Mouse (Mus musculus) limb, embryonic 14.5 days (tissue): ENCODE measurements around the gene Nup50. TPM values are rescaled to one million over a fixed set of nuclear protein-coding genes. Genes with fewer than 3 reads are reported as not detected.

ENCODE experiments used
- ATAC-seq: fragments of 200-750 bp; cut with Nextera tagmentation; 2 replicates; pipeline ENCODE4 v1.8.0; 2017; ENCODE audit warnings: low read depth, moderate number of reproducible peaks, moderate TSS enrichment; ENCODE audit not compliant: low FRiP score
- DNase-seq: peaks from one replicate; pipeline ENCODE4 v3.0.0-alpha.2; 2015; ENCODE audit warnings: low spot score
- H3K27ac ChIP-seq: fragments of 300-500 bp; sonication (generic); replicated peaks from 2 replicates; pipeline ENCODE4 v1.5.1; 2014; ENCODE audit warnings: low read depth, mild to moderate bottlenecking, low read length, moderate library complexity, mixed read lengths
- H3K27me3 ChIP-seq: fragments of 300-500 bp; sonication (generic); 2 replicates; pipeline ENCODE4 v1.6.1; 2014; ENCODE audit warnings: low read length, mixed read lengths; ENCODE audit not compliant: control insufficient read depth, insufficient read depth
- H3K36me3 ChIP-seq: fragments of 300-500 bp; sonication (generic); 2 replicates; pipeline ENCODE4 v1.6.1; 2014; ENCODE audit warnings: mild to moderate bottlenecking, low read length, moderate library complexity, mixed read lengths; ENCODE audit not compliant: control insufficient read depth, insufficient read depth
- H3K4me1 ChIP-seq: fragments of 300-500 bp; sonication (generic); 2 replicates; pipeline ENCODE4 v1.6.1; 2014; ENCODE audit warnings: antibody characterized with exemption, low read length, mixed read lengths; ENCODE audit not compliant: control insufficient read depth, insufficient read depth
- H3K4me2 ChIP-seq: fragments of 300-500 bp; sonication (generic); replicated peaks from 2 replicates; pipeline ENCODE4 v1.6.1; 2014; ENCODE audit warnings: low read depth, mild to moderate bottlenecking, low read length, moderate library complexity; ENCODE audit not compliant: severe bottlenecking
- H3K4me3 ChIP-seq: fragments of 300-500 bp; sonication (generic); replicated peaks from 2 replicates; pipeline ENCODE4 v1.5.1; 2014; ENCODE audit warnings: low read length
- H3K9ac ChIP-seq: fragments of 300-500 bp; sonication (generic); 2 replicates; pipeline ENCODE4 v1.6.1; 2014; ENCODE audit warnings: mild to moderate bottlenecking, low read depth, low read length, moderate library complexity; ENCODE audit not compliant: severe bottlenecking
- H3K9me3 ChIP-seq: fragments of 300-500 bp; sonication (generic); 2 replicates; pipeline ENCODE4 v1.6.1; 2016; ENCODE audit warnings: low read length; ENCODE audit not compliant: control insufficient read depth
- POLR2A ChIP-seq: fragments of 200-500 bp; IDR thresholded peaks from 2 replicates; pipeline ENCODE4 v1.8.0; 2012; ENCODE audit warnings: inconsistent platforms, mild to moderate bottlenecking, moderate library complexity, borderline replicate concordance; ENCODE audit not compliant: insufficient read depth, insufficient read length; ENCODE audit errors: extremely low read depth
- WGBS: fragments of 180-500 bp; shearing (Covaris S2); extraction: QIAGEN DNeasy Blood & Tissue Kit; methylation state at CpG from one replicate; pipeline ENCODE4 v1.1.7; 2014; 5-methylcytosine and 5-hydroxymethylcytosine counted together
- polyA plus RNA-seq, 2 experiments: library from polyadenylated mRNA; depleted of rRNA in 1 of 2; stranded (reverse) in 1 of 2; unstranded in 1 of 2; fragments of >200 nt; fragmentation: Nextera tagmentation in 1 of 2; extraction: Ambion mirVana in 1 of 2; gene quantifications; 2 replicates each; pipeline versions ENCODE4 v1.2.1 to v1.2.3; 2012 to 2014

The Nup50 gene
- polyA plus RNA-seq, 2 experiments = 19.7 to 29.1 TPM

DNA sequence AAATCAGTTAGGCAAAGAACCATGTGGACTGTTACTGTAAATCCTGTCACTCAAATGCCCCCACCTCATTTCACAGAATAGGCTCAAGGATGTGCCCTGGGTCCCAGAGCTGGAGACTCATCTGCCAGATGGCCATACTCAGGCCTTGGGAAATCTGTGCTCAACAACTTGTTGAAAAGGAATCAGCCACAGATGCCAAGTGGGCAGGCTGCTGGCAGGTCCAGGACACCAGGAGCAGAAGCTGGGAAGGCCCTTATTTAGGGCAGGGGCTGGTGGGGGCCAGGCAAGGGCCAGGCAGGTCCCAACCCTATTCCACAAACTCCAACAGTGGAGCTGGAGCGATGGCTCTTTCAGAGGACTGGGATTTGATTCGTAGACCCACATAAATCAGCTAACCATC is 39.3 kb downstream of the Nup50 start:
- no peaks in the 10 kb centered on the region for H3K27me3 ChIP-seq
- DNase-seq (no peak), ATAC-seq (no peak)
- H3K27ac ChIP-seq = no peak overlapping the region
- H3K9me3 ChIP-seq = no peaks in the 10 kb centered on the region
- TF ChIP-seq POLR2A = no peak
- H3K4me2 ChIP-seq = no peak overlapping the region
- peaks cover 13% of the 10 kb centered on the region; the same call in 1 of the 2 replicates for H3K36me3 ChIP-seq
- 89% methylated on average over 2 of the region's 2 CpGs for WGBS
- no peak overlapping the region for H3K4me3 ChIP-seq
- no peak overlapping the region for H3K9ac ChIP-seq
- H3K4me1 ChIP-seq = no peaks in the 10 kb centered on the region

DNA sequence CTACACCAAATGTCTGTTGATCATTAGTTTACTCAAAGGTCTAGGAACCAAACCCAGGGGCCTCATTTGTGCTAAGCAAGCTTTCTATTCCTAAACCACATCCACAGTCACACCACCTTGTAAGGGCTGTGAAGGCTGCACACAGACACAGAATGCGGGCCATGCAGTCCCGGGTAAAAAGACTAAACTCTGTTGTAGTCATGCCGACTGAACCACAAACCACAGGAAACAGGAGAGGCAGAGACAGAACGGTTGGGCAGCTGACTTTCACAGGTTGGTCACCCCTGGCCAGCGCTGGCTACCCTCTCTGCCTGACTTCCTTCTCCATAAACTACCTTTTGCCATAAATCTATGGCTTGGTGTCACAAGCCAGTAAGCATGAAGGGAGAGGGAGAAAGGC is 41.6 kb downstream of the Nup50 start:
- no peak for DNase-seq
- Histone ChIP-seq H3K4me2 (no peak overlapping the region), H3K36me3 (peaks cover 3% of the 10 kb centered on the region; the same call in 1 of the 2 replicates), H3K4me1 (no peaks in the 10 kb centered on the region), H3K9ac (no peak overlapping the region), H3K9me3 (no peaks in the 10 kb centered on the region), H3K27ac (no peak overlapping the region), H3K4me3 (no peak overlapping the region), H3K27me3 (no peaks in the 10 kb centered on the region)
- no peak for ATAC-seq
- no peak for TF ChIP-seq POLR2A
- 73% methylated on average over 5 of the region's 5 CpGs for WGBS

DNA sequence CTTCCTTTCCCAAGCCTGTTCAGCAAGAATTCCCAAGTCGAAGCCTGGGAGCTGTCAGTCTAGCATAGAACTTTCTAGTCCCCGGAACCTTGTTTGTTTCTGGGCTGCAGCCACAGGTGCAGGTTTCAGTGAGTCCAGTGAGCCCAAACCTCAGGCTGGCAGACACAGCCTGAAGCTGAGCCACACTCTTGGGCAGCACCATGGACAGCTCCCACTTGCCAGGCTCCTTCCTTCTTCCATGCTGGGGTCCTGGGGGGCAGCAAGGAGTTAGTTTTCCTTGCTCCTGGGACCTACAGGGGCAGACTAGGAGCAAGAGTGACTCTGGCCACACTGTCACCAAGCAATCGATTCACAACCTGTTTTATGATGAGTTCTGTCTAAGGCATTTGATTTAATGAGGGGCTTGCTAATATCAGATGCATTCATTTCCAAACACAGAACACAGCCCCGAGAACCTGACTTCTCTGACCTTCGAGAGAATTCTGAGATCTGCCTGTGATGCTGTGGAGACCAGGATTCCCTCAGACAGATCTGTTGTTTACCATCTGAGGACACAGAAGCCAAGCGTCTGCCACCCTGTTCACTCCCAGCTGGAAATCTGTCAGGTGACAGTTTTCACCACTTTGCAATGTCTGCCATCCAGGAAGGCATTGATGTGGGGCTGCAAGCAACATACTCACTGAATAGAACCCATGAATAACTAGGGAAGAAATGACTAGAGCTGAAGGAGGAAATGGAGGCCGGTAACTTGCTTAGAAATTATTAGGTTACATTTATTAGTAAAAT is 42.6 kb downstream of the Nup50 start:
- Histone ChIP-seq H3K27ac (no peak overlapping the region), H3K4me2 (no peak overlapping the region), H3K9ac (no peak overlapping the region), H3K9me3 (no peaks in the 10 kb centered on the region), H3K4me3 (no peak overlapping the region), H3K27me3 (no peaks in the 10 kb centered on the region), H3K4me1 (no peaks in the 10 kb centered on the region), H3K36me3 (no peaks in the 10 kb centered on the region)
- TF ChIP-seq POLR2A = no peak
- 55% methylated on average over 7 of the region's 7 CpGs for WGBS
- DNase-seq (peak; percentile 56), ATAC-seq (no peak)

GRCm38 (mm10) chr15:84968534-84968933 is 45.3 kb downstream of the Nup50 start:
- 79% methylated on average over 4 of the region's 4 CpGs for WGBS
- no peak overlapping the region for H3K9ac ChIP-seq
- H3K27ac ChIP-seq = no peak overlapping the region
- no peak overlapping the region for H3K4me2 ChIP-seq
- no peak for ATAC-seq
- no peak for DNase-seq
- H3K36me3 ChIP-seq = no peaks in the 10 kb centered on the region
- no peaks in the 10 kb centered on the region for H3K4me1 ChIP-seq
- no peak overlapping the region for H3K4me3 ChIP-seq
- TF ChIP-seq POLR2A = no peak
- H3K27me3 ChIP-seq = no peaks in the 10 kb centered on the region
- no peaks in the 10 kb centered on the region for H3K9me3 ChIP-seq

DNA sequence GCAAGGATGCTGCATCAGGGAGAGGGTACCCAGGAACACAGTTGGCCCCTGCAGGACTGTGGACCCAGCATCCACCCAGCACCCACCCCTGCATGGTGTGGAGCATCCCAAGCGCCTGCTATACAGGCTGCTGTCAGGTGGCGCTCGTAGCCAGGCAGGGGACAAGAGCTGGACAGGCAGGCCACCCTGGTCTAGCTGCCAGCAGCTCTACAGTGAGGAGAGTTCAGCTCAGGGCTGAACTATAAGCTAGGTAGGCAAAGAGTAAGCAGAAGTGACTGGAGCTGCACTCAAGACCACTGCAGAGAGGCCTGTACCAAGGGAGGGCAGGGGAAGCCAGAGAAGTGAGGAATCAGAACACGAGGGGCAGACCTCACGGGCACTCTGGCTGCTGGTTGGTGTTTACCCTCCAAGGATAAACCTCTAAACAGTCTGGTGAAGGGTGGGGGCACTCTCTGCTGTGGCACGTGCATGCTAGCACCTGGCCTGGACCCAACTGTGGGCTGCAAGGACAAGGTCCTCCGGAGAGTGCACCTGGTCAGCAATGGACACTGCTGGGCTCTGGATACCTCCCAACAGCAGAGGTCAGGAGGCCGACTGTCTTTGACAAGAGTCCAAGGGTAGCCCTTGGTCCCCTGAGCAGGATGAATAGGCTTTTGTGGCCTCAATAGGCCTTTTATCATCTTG is 49.8 kb downstream of the Nup50 start:
- H3K27me3 ChIP-seq = no peaks in the 10 kb centered on the region
- DNase-seq = no peak
- TF ChIP-seq POLR2A = no peak
- H3K9me3 ChIP-seq = no peaks in the 10 kb centered on the region
- no peaks in the 10 kb centered on the region for H3K4me1 ChIP-seq
- WGBS = 87% methylated on average over 8 of the region's 8 CpGs
- ATAC-seq = no peak
- H3K4me3 ChIP-seq = no peak overlapping the region
- H3K36me3 ChIP-seq = no peaks in the 10 kb centered on the region
- no peak overlapping the region for H3K27ac ChIP-seq
- H3K9ac ChIP-seq = no peak overlapping the region
- no peak overlapping the region for H3K4me2 ChIP-seq
